Mouse (Mus musculus): ENCODE data around the gene Hist1h2be. TPM values are rescaled to one million over a fixed set of nuclear protein-coding genes. Genes with fewer than 3 reads are reported as not detected.

Gene Hist1h2be
- polyA plus RNA-seq, 1 experiment from 2014 or later: 3.9 TPM

GRCm38 (mm10) chr13:23620056-23620732, 730 bp downstream of the Hist1h2be start:
- Histone ChIP-seq H3K9ac (ENCODE audit: low read length) (peak overlapping the region; percentile 49), H3K27me3 (ENCODE audit: control insufficient read depth, insufficient read depth, low read length) (no peaks in the 10 kb centered on the region), H3K4me3 (ENCODE audit: low read depth, low read length) (peak overlapping the region; percentile 70), H3K36me3 (ENCODE audit: control insufficient read depth, insufficient read depth, low read length) (no peaks in the 10 kb centered on the region), H3K27ac (replicated peaks; ENCODE audit: low read depth, low read length) (peak overlapping the region; percentile 99), H3K4me2 (ENCODE audit: low read depth, severe bottlenecking) (peak overlapping the region; percentile 94), H3K9me3 (ENCODE audit: control insufficient read depth, low read length) (no peaks in the 10 kb centered on the region), H3K4me1 (ENCODE audit: control insufficient read depth, insufficient read depth, low read length) (peaks cover 4% of the 10 kb centered on the region; the same call in 1 of the 2 replicates)
- WGBS: 56% methylated on average over 12 of the region's 12 CpGs
- DNase-seq (ENCODE audit: low spot score): peak; percentile 25
- no peak for ATAC-seq (ENCODE audit: insufficient number of reproducible peaks, low FRiP score, low TSS enrichment, low read depth)

- H3K4me1 ChIP-seq (ENCODE audit: control insufficient read depth, insufficient read depth, low read length): no peaks in the 10 kb centered on the region
- no peak overlapping the region for H3K9ac ChIP-seq (ENCODE audit: low read length)
- WGBS: 89% methylated on average over 3 of the region's 3 CpGs
- H3K36me3 ChIP-seq (ENCODE audit: control insufficient read depth, insufficient read depth, low read length): no peaks in the 10 kb centered on the region
- H3K27ac ChIP-seq (replicated peaks; ENCODE audit: low read depth, low read length): no peak overlapping the region
- no peak overlapping the region for H3K4me3 ChIP-seq (ENCODE audit: low read depth, low read length)
- ATAC-seq (ENCODE audit: insufficient number of reproducible peaks, low FRiP score, low TSS enrichment, low read depth): no peak
- H3K9me3 ChIP-seq (ENCODE audit: control insufficient read depth, low read length): no peaks in the 10 kb centered on the region
- H3K4me2 ChIP-seq (ENCODE audit: low read depth, severe bottlenecking): no peak overlapping the region
- H3K27me3 ChIP-seq (ENCODE audit: control insufficient read depth, insufficient read depth, low read length): no peaks in the 10 kb centered on the region
- no peak for DNase-seq (ENCODE audit: low spot score)
Observed at GRCm38 (mm10) chr13:23611638-23612037, 9.3 kb downstream of the Hist1h2be start.

- H3K4me1 ChIP-seq (ENCODE audit: control insufficient read depth, insufficient read depth, low read length): no peaks in the 10 kb centered on the region
- 76% methylated on average over 2 of the region's 2 CpGs for WGBS
- H3K27me3 ChIP-seq (ENCODE audit: control insufficient read depth, insufficient read depth, low read length): no peaks in the 10 kb centered on the region
- no peak overlapping the region for H3K27ac ChIP-seq (replicated peaks; ENCODE audit: low read depth, low read length)
- H3K4me2 ChIP-seq (ENCODE audit: low read depth, severe bottlenecking): no peak overlapping the region
- no peak overlapping the region for H3K4me3 ChIP-seq (ENCODE audit: low read depth, low read length)
- ATAC-seq (ENCODE audit: insufficient number of reproducible peaks, low FRiP score, low TSS enrichment, low read depth) (no peak), DNase-seq (ENCODE audit: low spot score) (no peak)
- H3K9ac ChIP-seq (ENCODE audit: low read length): no peak overlapping the region
- no peaks in the 10 kb centered on the region for H3K9me3 ChIP-seq (ENCODE audit: control insufficient read depth, low read length)
- H3K36me3 ChIP-seq (ENCODE audit: control insufficient read depth, insufficient read depth, low read length): no peaks in the 10 kb centered on the region
Observed at GRCm38 (mm10) chr13:23610393-23610792, 10.5 kb downstream of the Hist1h2be start.

GRCm38 (mm10) chr13:23609844-23610243, 11.1 kb downstream of the Hist1h2be start:
- ATAC-seq (ENCODE audit: insufficient number of reproducible peaks, low FRiP score, low TSS enrichment, low read depth) (no peak), DNase-seq (ENCODE audit: low spot score) (no peak)
- H3K4me1 ChIP-seq (ENCODE audit: control insufficient read depth, insufficient read depth, low read length): no peaks in the 10 kb centered on the region
- H3K4me3 ChIP-seq (ENCODE audit: low read depth, low read length): no peak overlapping the region
- no peak overlapping the region for H3K4me2 ChIP-seq (ENCODE audit: low read depth, severe bottlenecking)
- H3K9me3 ChIP-seq (ENCODE audit: control insufficient read depth, low read length): no peaks in the 10 kb centered on the region
- no peak overlapping the region for H3K9ac ChIP-seq (ENCODE audit: low read length)
- no peaks in the 10 kb centered on the region for H3K27me3 ChIP-seq (ENCODE audit: control insufficient read depth, insufficient read depth, low read length)
- H3K27ac ChIP-seq (replicated peaks; ENCODE audit: low read depth, low read length): no peak overlapping the region
- H3K36me3 ChIP-seq (ENCODE audit: control insufficient read depth, insufficient read depth, low read length): no peaks in the 10 kb centered on the region

GRCm38 (mm10) chr13:23609209-23609608, 11.7 kb downstream of the Hist1h2be start:
- Histone ChIP-seq H3K4me3 (ENCODE audit: low read depth, low read length) (no peak overlapping the region), H3K9ac (ENCODE audit: low read length) (no peak overlapping the region), H3K4me2 (ENCODE audit: low read depth, severe bottlenecking) (no peak overlapping the region), H3K27ac (replicated peaks; ENCODE audit: low read depth, low read length) (no peak overlapping the region), H3K36me3 (ENCODE audit: control insufficient read depth, insufficient read depth, low read length) (no peaks in the 10 kb centered on the region), H3K9me3 (ENCODE audit: control insufficient read depth, low read length) (no peaks in the 10 kb centered on the region), H3K4me1 (ENCODE audit: control insufficient read depth, insufficient read depth, low read length) (no peaks in the 10 kb centered on the region), H3K27me3 (ENCODE audit: control insufficient read depth, insufficient read depth, low read length) (no peaks in the 10 kb centered on the region)
- no peak for DNase-seq (ENCODE audit: low spot score)
- ATAC-seq (ENCODE audit: insufficient number of reproducible peaks, low FRiP score, low TSS enrichment, low read depth): no peak
- WGBS: 91% methylated on average over 4 of the region's 4 CpGs

GRCm38 (mm10) chr13:23605052-23605451, 15.9 kb downstream of the Hist1h2be start:
- no peaks in the 10 kb centered on the region for H3K27me3 ChIP-seq (ENCODE audit: control insufficient read depth, insufficient read depth, low read length)
- H3K9me3 ChIP-seq (ENCODE audit: control insufficient read depth, low read length): no peaks in the 10 kb centered on the region
- ATAC-seq (ENCODE audit: insufficient number of reproducible peaks, low FRiP score, low TSS enrichment, low read depth): no peak
- no peak overlapping the region for H3K27ac ChIP-seq (replicated peaks; ENCODE audit: low read depth, low read length)
- H3K9ac ChIP-seq (ENCODE audit: low read length): no peak overlapping the region
- H3K4me1 ChIP-seq (ENCODE audit: control insufficient read depth, insufficient read depth, low read length): no peaks in the 10 kb centered on the region
- no peak overlapping the region for H3K4me2 ChIP-seq (ENCODE audit: low read depth, severe bottlenecking)
- no peaks in the 10 kb centered on the region for H3K36me3 ChIP-seq (ENCODE audit: control insufficient read depth, insufficient read depth, low read length)
- 87% methylated on average over 3 of the region's 3 CpGs for WGBS
- no peak for DNase-seq (ENCODE audit: low spot score)
- H3K4me3 ChIP-seq (ENCODE audit: low read depth, low read length): no peak overlapping the region

GRCm38 (mm10) chr13:23604452-23604851, 16.5 kb downstream of the Hist1h2be start:
- H3K36me3 ChIP-seq (ENCODE audit: control insufficient read depth, insufficient read depth, low read length): no peaks in the 10 kb centered on the region
- no peaks in the 10 kb centered on the region for H3K9me3 ChIP-seq (ENCODE audit: control insufficient read depth, low read length)
- 84% methylated on average over 3 of the region's 3 CpGs for WGBS
- H3K4me3 ChIP-seq (ENCODE audit: low read depth, low read length): no peak overlapping the region
- H3K9ac ChIP-seq (ENCODE audit: low read length): no peak overlapping the region
- ATAC-seq (ENCODE audit: insufficient number of reproducible peaks, low FRiP score, low TSS enrichment, low read depth): no peak
- DNase-seq (ENCODE audit: low spot score): no peak
- H3K27ac ChIP-seq (replicated peaks; ENCODE audit: low read depth, low read length): no peak overlapping the region
- no peak overlapping the region for H3K4me2 ChIP-seq (ENCODE audit: low read depth, severe bottlenecking)
- no peaks in the 10 kb centered on the region for H3K27me3 ChIP-seq (ENCODE audit: control insufficient read depth, insufficient read depth, low read length)
- H3K4me1 ChIP-seq (ENCODE audit: control insufficient read depth, insufficient read depth, low read length): no peaks in the 10 kb centered on the region

- ATAC-seq (ENCODE audit: insufficient number of reproducible peaks, low FRiP score, low TSS enrichment, low read depth) (no peak), DNase-seq (ENCODE audit: low spot score) (no peak)
- Histone ChIP-seq H3K4me1 (ENCODE audit: control insufficient read depth, insufficient read depth, low read length) (no peaks in the 10 kb centered on the region), H3K4me2 (ENCODE audit: low read depth, severe bottlenecking) (no peak overlapping the region), H3K9ac (ENCODE audit: low read length) (no peak overlapping the region), H3K4me3 (ENCODE audit: low read depth, low read length) (no peak overlapping the region), H3K36me3 (ENCODE audit: control insufficient read depth, insufficient read depth, low read length) (no peaks in the 10 kb centered on the region), H3K9me3 (ENCODE audit: control insufficient read depth, low read length) (no peaks in the 10 kb centered on the region), H3K27ac (replicated peaks; ENCODE audit: low read depth, low read length) (no peak overlapping the region), H3K27me3 (ENCODE audit: control insufficient read depth, insufficient read depth, low read length) (no peaks in the 10 kb centered on the region)
- 80% methylated on average over 7 of the region's 7 CpGs for whole genome bisulfite sequencing
Observed at GRCm38 (mm10) chr13:23603182-23603699, 17.7 kb downstream of the Hist1h2be start.

GRCm38 (mm10) chr13:23597957-23598356, 23.0 kb downstream of the Hist1h2be start:
- no peak overlapping the region for H3K9ac ChIP-seq (ENCODE audit: low read length)
- H3K27ac ChIP-seq (replicated peaks; ENCODE audit: low read depth, low read length): no peak overlapping the region
- no peak for ATAC-seq (ENCODE audit: insufficient number of reproducible peaks, low FRiP score, low TSS enrichment, low read depth)
- 0 out of 2 replicates have a peak, but pooled peaks cover 4% of the 10 kb centered on the region for H3K4me1 ChIP-seq (ENCODE audit: control insufficient read depth, insufficient read depth, low read length)
- H3K27me3 ChIP-seq (ENCODE audit: control insufficient read depth, insufficient read depth, low read length): no peaks in the 10 kb centered on the region
- H3K36me3 ChIP-seq (ENCODE audit: control insufficient read depth, insufficient read depth, low read length): no peaks in the 10 kb centered on the region
- H3K9me3 ChIP-seq (ENCODE audit: control insufficient read depth, low read length): no peaks in the 10 kb centered on the region
- WGBS: 6% methylated on average over 9 of the region's 9 CpGs
- H3K4me2 ChIP-seq (ENCODE audit: low read depth, severe bottlenecking): no peak overlapping the region
- no peak overlapping the region for H3K4me3 ChIP-seq (ENCODE audit: low read depth, low read length)
- DNase-seq (ENCODE audit: low spot score): peak; percentile 89
